Comparison of ENCODE assay signal across 15 mouse cellular contexts in genomic region chr4:46341831-46342680, GRCm38 (mm10). TPM values are rescaled to one million over a fixed set of nuclear protein-coding genes. Genes with fewer than 3 reads are reported as not detected.
DNase-seq lines count a peak whose midpoint lies in the region; ATAC-seq and TF ChIP-seq lines count a peak whose summit lies in the region.
"Had no signal": no experiment of that assay in that cellular context is flagged by ENCODE, and none has a peak within 500 bp of the region (broad histone marks: within the 10 kb centered on the region; RNA-seq: fewer than 3 reads in every experiment).

No protein-coding gene starts in this region.

- no peak for TF ChIP-seq CTCF in heart, adult 2 months (IDR thresholded peaks at IDR 0.05)
- TF ChIP-seq CTCF in lung, embryonic 14.5 days (IDR thresholded peaks at IDR 0.05; ENCODE audit: low read depth), result no peak

- H3K27me3 ChIP-seq in heart, embryonic 12.5 days (replicated peaks), result peaks cover 93% of the 10 kb centered on the region
- H3K27me3 ChIP-seq in heart, adult 2 months (ENCODE audit: control insufficient read depth, insufficient read depth, low read length), result peaks cover 34% of the 10 kb centered on the region
- peaks cover 100% of the 10 kb centered on the region for H3K27me3 ChIP-seq in lung, embryonic 14.5 days (ENCODE audit: insufficient read depth, low read length)
- peaks cover 95% of the 10 kb centered on the region for H3K27me3 ChIP-seq in limb, embryonic 11.5 days (ENCODE audit: control insufficient read depth, insufficient read depth, low read length)
- peaks cover 99% of the 10 kb centered on the region for H3K27me3 ChIP-seq in neural tube, embryonic 11.5 days (ENCODE audit: control insufficient read depth, insufficient read depth, low read length)

- H3K9me3 ChIP-seq in heart, embryonic 12.5 days (replicated peaks), result no peaks in the 10 kb centered on the region
- no peaks in the 10 kb centered on the region for H3K9me3 ChIP-seq in lung, embryonic 14.5 days (ENCODE audit: low read depth, low read length)
- no peaks in the 10 kb centered on the region for H3K9me3 ChIP-seq in limb, embryonic 11.5 days (ENCODE audit: control insufficient read depth, low read length)
- H3K9me3 ChIP-seq in neural tube, embryonic 11.5 days (ENCODE audit: control insufficient read depth, low read length), result no peaks in the 10 kb centered on the region

- DNase-seq in heart, adult 2 months, result no peak
- no peak for DNase-seq in lung, embryonic 14.5 days
- no peak for DNase-seq in lung, postnatal 4 days
- peak; percentile 28 for DNase-seq in limb, embryonic 11.5 days (ENCODE audit: low spot score)
- peak; percentile 33 for DNase-seq in neural tube, embryonic 11.5 days (ENCODE audit: low spot score)
- DNase-seq in right cerebral cortex, postnatal 10 days (ENCODE audit: low spot score in 2 of 2), result no peak
- DNase-seq: adrenal gland, postnatal 25 days; cerebellum, adult 8-10 months; heart, adult 11 months; lung, adult 18-20 months had no signal

- no peaks in the 10 kb centered on the region for H3K79me2 ChIP-seq in heart, adult 2 months (replicated peaks; ENCODE audit: control insufficient read depth, insufficient read depth, low read length)

- no peak overlapping the region for H3K27ac ChIP-seq in heart, embryonic 12.5 days (ENCODE audit: poor library complexity, severe bottlenecking)
- no peak overlapping the region for H3K27ac ChIP-seq in heart, adult 2 months
- H3K27ac ChIP-seq in lung, embryonic 14.5 days (ENCODE audit: low read depth), result no peak overlapping the region
- no peak overlapping the region for H3K27ac ChIP-seq in limb, embryonic 11.5 days (replicated peaks; ENCODE audit: low read depth, low read length)
- no peak overlapping the region for H3K27ac ChIP-seq in neural tube, embryonic 11.5 days (ENCODE audit: low read depth, low read length)
- H3K27ac ChIP-seq: left cerebral cortex, adult 2 months had no signal

- no peak for TF ChIP-seq POLR2A in heart, adult 2 months (IDR thresholded peaks at IDR 0.05; ENCODE audit: insufficient read depth, low read depth, low read length)

- 17% methylated on average over 22 of the region's 22 CpGs for WGBS in heart, embryonic 12.5 days
- 26% methylated on average over 22 of the region's 22 CpGs for WGBS in heart, adult 2 months
- WGBS in lung, embryonic 14.5 days, result 16% methylated on average over 22 of the region's 22 CpGs
- WGBS in limb, embryonic 11.5 days, result 12% methylated on average over 22 of the region's 22 CpGs
- 7% methylated on average over 22 of the region's 22 CpGs for WGBS in neural tube, embryonic 11.5 days

- H3K9ac ChIP-seq in heart, embryonic 12.5 days, result no peak overlapping the region
- no peak overlapping the region for H3K9ac ChIP-seq in heart, adult 2 months (ENCODE audit: low read depth, low read length)
- H3K9ac ChIP-seq in lung, embryonic 14.5 days, result no peak overlapping the region
- no peak overlapping the region for H3K9ac ChIP-seq in limb, embryonic 11.5 days (ENCODE audit: low read length)
- H3K9ac ChIP-seq in neural tube, embryonic 11.5 days (ENCODE audit: low read length), result no peak overlapping the region

- H3K36me3 ChIP-seq in heart, embryonic 12.5 days, result no peaks in the 10 kb centered on the region
- no peaks in the 10 kb centered on the region for H3K36me3 ChIP-seq in heart, adult 2 months (ENCODE audit: control insufficient read depth, insufficient read depth, low read length)
- no peaks in the 10 kb centered on the region for H3K36me3 ChIP-seq in lung, embryonic 14.5 days (ENCODE audit: insufficient read depth)
- H3K36me3 ChIP-seq in limb, embryonic 11.5 days (ENCODE audit: control insufficient read depth, insufficient read depth, low read length), result no peaks in the 10 kb centered on the region
- H3K36me3 ChIP-seq in neural tube, embryonic 11.5 days (ENCODE audit: control insufficient read depth, insufficient read depth, low read length), result no peaks in the 10 kb centered on the region

- intact Hi-C loops in heart, adult 2 months (cut with DNase I), result no loop called here

- peak overlapping the region; percentile 61 for H3K4me2 ChIP-seq in heart, embryonic 12.5 days
- peak overlapping the region; percentile 37; the same call in 1 of the 2 replicates for H3K4me2 ChIP-seq in lung, embryonic 14.5 days
- 0 out of 2 replicates have a peak overlapping the region, but pooled peaks have one; percentile 8 for H3K4me2 ChIP-seq in limb, embryonic 11.5 days (ENCODE audit: low read depth, severe bottlenecking)
- H3K4me2 ChIP-seq in neural tube, embryonic 11.5 days (ENCODE audit: low read depth), result no peak overlapping the region

- no peak for ATAC-seq in heart, embryonic 12.5 days (ENCODE audit: insufficient number of reproducible peaks, low FRiP score)
- no peak for ATAC-seq in lung, embryonic 14.5 days (ENCODE audit: insufficient read depth)
- ATAC-seq in limb, embryonic 11.5 days (ENCODE audit: insufficient number of reproducible peaks, low FRiP score, low TSS enrichment, low read depth), result no peak
- ATAC-seq in neural tube, embryonic 11.5 days (ENCODE audit: insufficient read depth, low FRiP score, low TSS enrichment), result no peak
- no peak for ATAC-seq in erythroblast, adult 5-6 weeks (replicated peaks; ENCODE audit: low FRiP score, poor library complexity, severe bottlenecking)
- ATAC-seq: Patski had no signal

- H3K4me1 ChIP-seq in heart, embryonic 12.5 days (replicated peaks), result peaks cover 30% of the 10 kb centered on the region
- peaks cover 2% of the 10 kb centered on the region; the same call in 1 of the 2 replicates for H3K4me1 ChIP-seq in heart, adult 2 months (ENCODE audit: control insufficient read depth, insufficient read depth, low read length)
- H3K4me1 ChIP-seq in lung, embryonic 14.5 days (ENCODE audit: insufficient read depth), result no peaks in the 10 kb centered on the region
- no peaks in the 10 kb centered on the region for H3K4me1 ChIP-seq in limb, embryonic 11.5 days (ENCODE audit: control insufficient read depth, insufficient read depth, low read length)
- no peaks in the 10 kb centered on the region for H3K4me1 ChIP-seq in neural tube, embryonic 11.5 days (ENCODE audit: control insufficient read depth, insufficient read depth, low read length)

- H3K4me3 ChIP-seq in heart, embryonic 12.5 days, result peak overlapping the region; percentile 17
- H3K4me3 ChIP-seq in heart, adult 2 months, result no peak overlapping the region
- H3K4me3 ChIP-seq in lung, embryonic 14.5 days (ENCODE audit: low read depth, low read length), result peak overlapping the region; percentile 16
- no peak overlapping the region for H3K4me3 ChIP-seq in limb, embryonic 11.5 days (ENCODE audit: low read depth, low read length)
- H3K4me3 ChIP-seq in neural tube, embryonic 11.5 days (ENCODE audit: low read depth, low read length), result no peak overlapping the region
- H3K4me3 ChIP-seq: left cerebral cortex, adult 2 months had no signal

- TF ChIP-seq EP300 in heart, adult 2 months (IDR thresholded peaks at IDR 0.05; ENCODE audit: insufficient read depth, low read depth, low read length), result no peak

RNA-seq across cellular contexts. Expression of gene Foxe1, which starts 1.4 kb away (rescaled TPM):
- not detected in 2 replicates for polyA plus RNA-seq in heart, embryonic 12.5 days (2016; fragmentation: Nextera tagmentation; extraction: Ambion mirVana)
- total RNA-seq in heart, adult 2 months (2021), result not detected
- polyA plus RNA-seq in heart, adult 2 months (2012; rRNA removed), result not detected in 2 replicates
- not detected in 2 replicates for polyA plus RNA-seq in lung, embryonic 14.5 days (2014; fragmentation: Nextera tagmentation; extraction: Ambion mirVana)
- not detected in 2 replicates for polyA plus RNA-seq in limb, embryonic 11.5 days (2014; fragmentation: Nextera tagmentation; extraction: Ambion mirVana)
- not detected in 2 replicates for polyA plus RNA-seq in neural tube, embryonic 11.5 days (2014; fragmentation: Nextera tagmentation; extraction: Ambion mirVana)
- total RNA-seq in erythroblast, adult 5-6 weeks (2015; ENCODE audit: low replicate concordance), result not detected in 2 replicates
- not detected in 2 replicates for total RNA-seq in erythroblast, adult 5-6 weeks (2017; ENCODE audit: low replicate concordance)
- total RNA-seq: adrenal gland, postnatal 25 days; left cerebral cortex, adult 2 months; monocyte, adult 5-6 weeks had no signal
- polyA plus RNA-seq: Patski had no signal

RNA-seq across cellular contexts. Expression of gene Trmo, which starts 47.2 kb away (rescaled TPM):
- polyA plus RNA-seq in heart, embryonic 12.5 days (2016; fragmentation: Nextera tagmentation; extraction: Ambion mirVana), result 8.3 and 8.7 TPM in 2 replicates
- 1 to 10 TPM; 3.8 to 4.1 TPM for total RNA-seq in heart, adult 2 months (2021)
- polyA plus RNA-seq in heart, adult 2 months (2012; rRNA removed), result 3.7 and 5.3 TPM in 2 replicates
- 9.2 and 9.4 TPM in 2 replicates for polyA plus RNA-seq in lung, embryonic 14.5 days (2014; fragmentation: Nextera tagmentation; extraction: Ambion mirVana)
- 10.2 and 11.0 TPM in 2 replicates for polyA plus RNA-seq in limb, embryonic 11.5 days (2014; fragmentation: Nextera tagmentation; extraction: Ambion mirVana)
- polyA plus RNA-seq in neural tube, embryonic 11.5 days (2014; fragmentation: Nextera tagmentation; extraction: Ambion mirVana), result 10.5 TPM in 2 replicates
- total RNA-seq in erythroblast, adult 5-6 weeks (2015; ENCODE audit: low replicate concordance), result 39.8 and 54.5 TPM in 2 replicates
- 64.6 and 70.5 TPM in 2 replicates for total RNA-seq in erythroblast, adult 5-6 weeks (2017; ENCODE audit: low replicate concordance)

Comparison
In these comparisons a context has a peak if more than half of its experiments do, and no peak if none do; other contexts are left out.
1. H3K4me3 ChIP-seq: peak in heart, embryonic 12.5 days (single experiment) and lung, embryonic 14.5 days (single experiment); none in heart, adult 2 months (single experiment), limb, embryonic 11.5 days (single experiment) and neural tube, embryonic 11.5 days (single experiment).
2. DNase-seq: peak in limb, embryonic 11.5 days (single experiment) and neural tube, embryonic 11.5 days (single experiment); none in heart, adult 2 months (0 of 2), lung, embryonic 14.5 days (single experiment), lung, postnatal 4 days (0 of 2) and right cerebral cortex, postnatal 10 days (0 of 2).